Comparison of ENCODE assay signal across 30 mouse cellular contexts in the genomic region with DNA sequence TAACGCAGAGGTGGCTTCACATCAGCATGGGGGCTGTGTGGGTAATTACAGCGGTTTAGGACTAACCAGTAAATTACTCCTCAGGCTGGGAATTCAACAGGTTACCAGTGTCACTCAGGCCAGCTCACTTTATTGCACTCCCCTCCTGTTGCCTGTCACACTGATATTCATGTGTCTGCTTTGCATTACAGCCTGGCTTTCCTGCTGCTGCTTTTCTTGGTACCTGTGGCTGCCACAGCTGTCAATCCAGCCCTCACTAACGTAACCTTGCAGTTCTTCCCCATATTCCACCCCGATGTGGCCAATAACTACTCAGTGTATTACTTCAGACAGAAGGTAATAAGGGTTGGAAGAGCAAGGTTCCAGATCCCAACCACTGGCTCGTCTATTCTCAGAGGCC.
A peak's percentile ranks its signal among the peaks of the same experiment; 100 is the strongest.
DNase-seq lines count a peak whose midpoint lies in the region.
"Had no signal": no experiment of that assay in that cellular context is flagged by ENCODE, and none has a peak within 500 bp of the region (broad histone marks: within the 10 kb centered on the region; RNA-seq: fewer than 3 reads in every experiment).

No protein-coding gene starts in this region.

- H3K36me3 ChIP-seq in embryonic facial prominence, embryonic 10.5 days (replicated peaks), result no peaks in the 10 kb centered on the region
- H3K36me3 ChIP-seq in limb, embryonic 10.5 days, result no peaks in the 10 kb centered on the region
- H3K36me3 ChIP-seq: heart, embryonic 12.5 days; neural tube, embryonic 13.5 days; stomach, embryonic 15.5 days had no signal

- H3K27me3 ChIP-seq in embryonic facial prominence, embryonic 10.5 days (replicated peaks; ENCODE audit: low read depth, poor library complexity, severe bottlenecking), result no peaks in the 10 kb centered on the region
- no peaks in the 10 kb centered on the region for H3K27me3 ChIP-seq in limb, embryonic 10.5 days (ENCODE audit: low read depth, poor library complexity, severe bottlenecking)
- H3K27me3 ChIP-seq: forebrain, embryonic 13.5 days; heart, embryonic 12.5 days; neural tube, embryonic 13.5 days; stomach, embryonic 15.5 days had no signal

- H3K4me1 ChIP-seq in embryonic facial prominence, embryonic 10.5 days, result peaks cover 16% of the 10 kb centered on the region
- peaks cover 18% of the 10 kb centered on the region for H3K4me1 ChIP-seq in limb, embryonic 10.5 days
- H3K4me1 ChIP-seq: neural tube, embryonic 13.5 days; stomach, embryonic 15.5 days had no signal

- WGBS in embryonic facial prominence, embryonic 10.5 days, result 51% methylated on average over 5 of the region's 5 CpGs
- 35% methylated on average over 5 of the region's 5 CpGs for WGBS in limb, embryonic 10.5 days

- peak; percentile 67 for DNase-seq in retina, embryonic 14.5 days (ENCODE audit: low spot score)
- DNase-seq in retina, postnatal 1 day, result no peak
- peak; percentile 26 for DNase-seq in embryonic facial prominence, embryonic 10.5 days (ENCODE audit: low spot score)
- DNase-seq in limb, embryonic 10.5 days (ENCODE audit: low spot score), result peak; percentile 41
- DNase-seq in adrenal gland, adult 2 months, result no peak
- DNase-seq in left cerebral cortex, adult 8-10 months (ENCODE audit: low spot score in 2 of 2), result no peak
- DNase-seq in spleen, adult 12 weeks (ENCODE audit: low spot score), result no peak
- DNase-seq: adrenal gland, postnatal 10 days; B cell, adult 2 months; cerebellum, adult 11 months; cerebellum, adult 9-10 months; gastrocnemius, postnatal 36 days; heart, adult 2 months; heart, postnatal 4 days; kidney, adult 2 months; kidney, postnatal 36 days; liver; lung, adult 2 months; lung, postnatal 10 days; right cerebral cortex, postnatal 14 days; thymus, postnatal 14 days had no signal

- no peaks in the 10 kb centered on the region for H3K9me3 ChIP-seq in embryonic facial prominence, embryonic 10.5 days
- no peaks in the 10 kb centered on the region for H3K9me3 ChIP-seq in limb, embryonic 10.5 days (replicated peaks)
- H3K9me3 ChIP-seq: forebrain, embryonic 13.5 days; heart, embryonic 12.5 days; neural tube, embryonic 13.5 days; stomach, embryonic 15.5 days had no signal

- no peak overlapping the region for H3K27ac ChIP-seq in embryonic facial prominence, embryonic 10.5 days (replicated peaks)
- H3K27ac ChIP-seq in limb, embryonic 10.5 days, result no peak overlapping the region
- H3K27ac ChIP-seq: forebrain, embryonic 13.5 days; heart, adult 2 months; hindbrain, embryonic 14.5 days; layer of hippocampus, adult 2 months; left cerebral cortex, adult 2 months; liver, embryonic 14.5 days; macrophage; neural tube, embryonic 13.5 days; stomach, embryonic 15.5 days had no signal

- no peak overlapping the region for H3K4me3 ChIP-seq in embryonic facial prominence, embryonic 10.5 days
- H3K4me3 ChIP-seq in limb, embryonic 10.5 days, result 0 out of 2 replicates have a peak overlapping the region, but pooled peaks have one; percentile 3
- H3K4me3 ChIP-seq: forebrain, embryonic 13.5 days; heart, adult 2 months; heart, embryonic 12.5 days; layer of hippocampus, adult 2 months; left cerebral cortex, adult 2 months; neural tube, embryonic 13.5 days; stomach, embryonic 15.5 days had no signal

Comparison
In these comparisons a context has a peak if more than half of its experiments do, and no peak if none do; other contexts are left out.
1. DNase-seq: peak in retina, embryonic 14.5 days (single experiment), embryonic facial prominence, embryonic 10.5 days (single experiment) and limb, embryonic 10.5 days (single experiment); none in retina, postnatal 1 day (single experiment), adrenal gland, adult 2 months (single experiment), left cerebral cortex, adult 8-10 months (0 of 2) and spleen, adult 12 weeks (single experiment).